Mouse (Mus musculus) heart, postnatal 0 days (tissue): Measurements from ENCODE around the gene Gm20696.

Source experiments
- CTCF ChIP-seq: IDR thresholded peaks from 2 replicates; pipeline ENCODE4 v1.5.1; 2016; ENCODE audit warnings: antibody characterized with exemption, control low read depth, low read depth
- EP300 ChIP-seq: IDR thresholded peaks from 2 replicates; pipeline ENCODE4 v1.6.1; 2016; ENCODE audit warnings: antibody characterized with exemption, low read depth

DNA sequence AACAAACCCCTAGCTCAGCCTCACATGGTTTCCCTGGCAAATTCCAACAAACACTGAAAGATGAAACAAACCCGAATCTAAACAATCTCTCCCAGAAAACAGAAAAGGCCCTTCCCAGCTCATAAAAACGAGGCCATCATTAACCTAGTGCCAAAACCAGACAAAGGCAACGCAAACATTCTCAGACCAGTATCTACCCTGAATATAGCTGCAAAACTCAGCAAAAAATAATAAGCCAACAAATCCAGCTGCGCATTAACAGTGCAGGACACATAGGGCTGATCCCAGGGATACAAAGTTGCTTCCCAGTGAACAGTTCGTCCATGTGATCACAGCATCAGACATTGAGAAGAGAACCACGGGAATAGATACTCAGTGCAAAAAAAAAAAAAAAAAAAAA lies 121.2 kb downstream of the Gm20696 start:
- TF ChIP-seq EP300, result no peak
- no peak for TF ChIP-seq CTCF
